Mouse (Mus musculus) heart, embryonic 10.5 days (tissue): Measurements from ENCODE around the gene Abca17. TPM values are rescaled to one million over a fixed set of nuclear protein-coding genes. Genes with fewer than 3 reads are reported as not detected.
A peak's percentile ranks its signal among the peaks of the same experiment; 100 is the strongest.

Experiments used
- DNase-seq: peaks from one replicate; pipeline ENCODE4 v3.0.0-alpha.2; 2017; ENCODE audit warnings: low spot score
- H3K27ac ChIP-seq: fragments of 300-500 bp; sonication (generic); 2 replicates; pipeline ENCODE4 v1.5.1; 2016; ENCODE audit warnings: mild to moderate bottlenecking
- H3K27me3 ChIP-seq: fragments of 300-500 bp; sonication (generic); 2 replicates; pipeline ENCODE4 v1.6.1; 2016; ENCODE audit warnings: mild to moderate bottlenecking; ENCODE audit not compliant: poor library complexity, insufficient read depth, severe bottlenecking
- H3K36me3 ChIP-seq: fragments of 300-500 bp; sonication (generic); 2 replicates; pipeline ENCODE4 v1.6.1; 2016; ENCODE audit warnings: mild to moderate bottlenecking, moderate library complexity
- H3K4me1 ChIP-seq: fragments of 300-500 bp; sonication (generic); 2 replicates; pipeline ENCODE4 v1.6.1; 2016; ENCODE audit warnings: mild to moderate bottlenecking
- H3K4me3 ChIP-seq: fragments of 300-500 bp; sonication (generic); 2 replicates; pipeline ENCODE4 v1.5.1; 2016; ENCODE audit warnings: mild to moderate bottlenecking, moderate library complexity
- H3K9me3 ChIP-seq: fragments of 300-500 bp; sonication (generic); 2 replicates; pipeline ENCODE4 v1.6.1; 2016; ENCODE audit warnings: mild to moderate bottlenecking, moderate library complexity
- WGBS: fragments of 180-500 bp; shearing (Covaris S2); methylation state at CpG from one replicate; pipeline ENCODE4 v1.1.7; 2016; 5-methylcytosine and 5-hydroxymethylcytosine counted together
- polyA plus RNA-seq: library from polyadenylated mRNA; unstranded; fragments of >200 nt; fragmentation: Nextera tagmentation; extraction: Ambion mirVana; gene quantifications from 2 replicates; pipeline ENCODE4 v1.2.1, GENCODE M21; 2016

Gene Abca17
- polyA plus RNA-seq = not detected in 2 replicates

GRCm38 (mm10) chr17:24350926-24351759, at the start of gene Abca17:
TSS of gene Abca17 (minus strand) at chr17:24351068.
- Histone ChIP-seq H3K9me3 (no peaks in the 10 kb centered on the region), H3K27ac (peak within 1 kb of the TSS; percentile 93), H3K27me3 (peaks cover 41% of the 10 kb centered on the region), H3K36me3 (no peaks in the 10 kb centered on the region), H3K4me3 (peak within 1 kb of the TSS; percentile 93), H3K4me1 (peaks cover 31% of the 10 kb centered on the region)
- WGBS = 4% methylated on average over 42 of the region's 42 CpGs
- DNase-seq = no peak

- no peak overlapping the region for H3K27ac ChIP-seq
- no peaks in the 10 kb centered on the region for H3K9me3 ChIP-seq
- WGBS = 85% methylated on average over 7 of the region's 7 CpGs
- 0 out of 2 replicates have a peak, but pooled peaks cover 3% of the 10 kb centered on the region for H3K4me1 ChIP-seq
- H3K27me3 ChIP-seq = no peaks in the 10 kb centered on the region
- peaks cover 11% of the 10 kb centered on the region; the same call in 1 of the 2 replicates for H3K36me3 ChIP-seq
- no peak overlapping the region for H3K4me3 ChIP-seq
- DNase-seq = no peak
These were observed 43.6 kb upstream of the Abca17 start for GRCm38 (mm10) chr17:24394456-24394855.

- no peaks in the 10 kb centered on the region for H3K27me3 ChIP-seq
- no peaks in the 10 kb centered on the region for H3K9me3 ChIP-seq
- H3K4me1 ChIP-seq = 0 out of 2 replicates have a peak, but pooled peaks cover 3% of the 10 kb centered on the region
- DNase-seq = no peak
- H3K4me3 ChIP-seq = no peak overlapping the region
- H3K27ac ChIP-seq = no peak overlapping the region
- peaks cover 13% of the 10 kb centered on the region; the same call in 1 of the 2 replicates for H3K36me3 ChIP-seq
- WGBS = 40% methylated on average over 4 of the region's 4 CpGs
These were observed 42.7 kb upstream of the Abca17 start for GRCm38 (mm10) chr17:24393527-24393926.

GRCm38 (mm10) chr17:24391149-24391548, 40.3 kb upstream of the Abca17 start:
- Histone ChIP-seq H3K4me3 (no peak overlapping the region), H3K27ac (no peak overlapping the region), H3K9me3 (no peaks in the 10 kb centered on the region), H3K27me3 (peaks cover 7% of the 10 kb centered on the region; the same call in 1 of the 2 replicates), H3K4me1 (0 out of 2 replicates have a peak, but pooled peaks cover 5% of the 10 kb centered on the region), H3K36me3 (peaks cover 27% of the 10 kb centered on the region)
- 60% methylated on average over 8 of the region's 8 CpGs for WGBS
- no peak for DNase-seq

- Histone ChIP-seq H3K4me1 (peaks cover 13% of the 10 kb centered on the region; the same call in 1 of the 2 replicates), H3K36me3 (peaks cover 32% of the 10 kb centered on the region), H3K27me3 (peaks cover 7% of the 10 kb centered on the region; the same call in 1 of the 2 replicates), H3K9me3 (no peaks in the 10 kb centered on the region), H3K27ac (no peak overlapping the region), H3K4me3 (no peak overlapping the region)
- 0% methylated on average over 2 of the region's 2 CpGs for WGBS
- no peak for DNase-seq
These were observed 39.0 kb upstream of the Abca17 start for GRCm38 (mm10) chr17:24389865-24390264.

GRCm38 (mm10) chr17:24388711-24389110, 37.8 kb upstream of the Abca17 start:
- WGBS = 85% methylated on average over 5 of the region's 5 CpGs
- DNase-seq = no peak
- Histone ChIP-seq H3K36me3 (peaks cover 38% of the 10 kb centered on the region), H3K4me1 (peaks cover 13% of the 10 kb centered on the region; the same call in 1 of the 2 replicates), H3K27ac (no peak overlapping the region), H3K27me3 (peaks cover 10% of the 10 kb centered on the region; the same call in 1 of the 2 replicates), H3K9me3 (no peaks in the 10 kb centered on the region), H3K4me3 (no peak overlapping the region)

- peaks cover 13% of the 10 kb centered on the region; the same call in 1 of the 2 replicates for H3K4me1 ChIP-seq
- H3K9me3 ChIP-seq = no peaks in the 10 kb centered on the region
- 81% methylated on average over 8 of the region's 8 CpGs for WGBS
- H3K27me3 ChIP-seq = peaks cover 10% of the 10 kb centered on the region; the same call in 1 of the 2 replicates
- H3K36me3 ChIP-seq = peaks cover 39% of the 10 kb centered on the region
- DNase-seq = no peak
- no peak overlapping the region for H3K4me3 ChIP-seq
- no peak overlapping the region for H3K27ac ChIP-seq
These were observed 32.9 kb upstream of the Abca17 start for GRCm38 (mm10) chr17:24383789-24384188.

GRCm38 (mm10) chr17:24378496-24378895, 27.6 kb upstream of the Abca17 start:
- peaks cover 4% of the 10 kb centered on the region; the same call in 1 of the 2 replicates for H3K4me1 ChIP-seq
- H3K4me3 ChIP-seq = no peak overlapping the region
- WGBS = 71% methylated on average over 2 of the region's 2 CpGs
- H3K36me3 ChIP-seq = peaks cover 17% of the 10 kb centered on the region
- no peak for DNase-seq
- H3K27ac ChIP-seq = no peak overlapping the region
- H3K9me3 ChIP-seq = no peaks in the 10 kb centered on the region
- no peaks in the 10 kb centered on the region for H3K27me3 ChIP-seq

- no peak for DNase-seq
- Histone ChIP-seq H3K9me3 (no peaks in the 10 kb centered on the region), H3K4me1 (peaks cover 4% of the 10 kb centered on the region; the same call in 1 of the 2 replicates), H3K27me3 (no peaks in the 10 kb centered on the region), H3K4me3 (no peak overlapping the region), H3K27ac (no peak overlapping the region), H3K36me3 (peaks cover 13% of the 10 kb centered on the region)
- WGBS = 84% methylated on average over 6 of the region's 6 CpGs
These were observed 25.0 kb upstream of the Abca17 start for GRCm38 (mm10) chr17:24375886-24376285.

- no peak for DNase-seq
- no peaks in the 10 kb centered on the region for H3K27me3 ChIP-seq
- H3K4me1 ChIP-seq = peaks cover 4% of the 10 kb centered on the region; the same call in 1 of the 2 replicates
- peaks cover 13% of the 10 kb centered on the region for H3K36me3 ChIP-seq
- WGBS = 71% methylated on average over 4 of the region's 5 CpGs
- 0 out of 2 replicates have a peak overlapping the region, but pooled peaks have one; percentile 4 for H3K27ac ChIP-seq
- no peaks in the 10 kb centered on the region for H3K9me3 ChIP-seq
- H3K4me3 ChIP-seq = no peak overlapping the region
These were observed 24.3 kb upstream of the Abca17 start for GRCm38 (mm10) chr17:24375094-24375712.

GRCm38 (mm10) chr17:24365863-24366262, 15.0 kb upstream of the Abca17 start:
- no peak overlapping the region for H3K27ac ChIP-seq
- H3K4me1 ChIP-seq = peaks cover 5% of the 10 kb centered on the region
- WGBS = 36% methylated on average over 13 of the region's 13 CpGs
- no peak for DNase-seq
- H3K36me3 ChIP-seq = peaks cover 12% of the 10 kb centered on the region
- H3K9me3 ChIP-seq = no peaks in the 10 kb centered on the region
- 0 out of 2 replicates have a peak, but pooled peaks cover 4% of the 10 kb centered on the region for H3K27me3 ChIP-seq
- H3K4me3 ChIP-seq = no peak overlapping the region

GRCm38 (mm10) chr17:24364461-24364860, 13.6 kb upstream of the Abca17 start:
- H3K36me3 ChIP-seq = peaks cover 12% of the 10 kb centered on the region
- peaks cover 13% of the 10 kb centered on the region for H3K4me1 ChIP-seq
- WGBS = 85% methylated on average over 9 of the region's 9 CpGs
- 0 out of 2 replicates have a peak, but pooled peaks cover 4% of the 10 kb centered on the region for H3K27me3 ChIP-seq
- no peak for DNase-seq
- H3K9me3 ChIP-seq = no peaks in the 10 kb centered on the region
- H3K4me3 ChIP-seq = no peak overlapping the region
- H3K27ac ChIP-seq = no peak overlapping the region

GRCm38 (mm10) chr17:24362527-24362926, 11.7 kb upstream of the Abca17 start:
- Histone ChIP-seq H3K36me3 (peaks cover 7% of the 10 kb centered on the region), H3K27me3 (0 out of 2 replicates have a peak, but pooled peaks cover 4% of the 10 kb centered on the region), H3K9me3 (no peaks in the 10 kb centered on the region), H3K4me1 (peaks cover 16% of the 10 kb centered on the region), H3K27ac (no peak overlapping the region), H3K4me3 (no peak overlapping the region)
- 76% methylated on average over 9 of the region's 9 CpGs for WGBS
- no peak for DNase-seq
